Mouse (Mus musculus) neural tube, embryonic 13.5 days (tissue): ENCODE data around the gene Msx2. TPM values are rescaled to one million over a fixed set of nuclear protein-coding genes. Genes with fewer than 3 reads are reported as not detected.

Experiments
- ATAC-seq: fragments of 200-750 bp; cut with Nextera tagmentation; 2 replicates; pipeline ENCODE4 v1.8.0; 2017; ENCODE audit warnings: low read depth, mild to moderate bottlenecking, moderate TSS enrichment, moderate library complexity
- H3K27ac ChIP-seq: fragments of 300-500 bp; sonication (generic); replicated peaks from 2 replicates; pipeline ENCODE4 v1.5.1; 2015; ENCODE audit warnings: moderate library complexity, mild to moderate bottlenecking, inconsistent platforms
- H3K27me3 ChIP-seq: fragments of 300-500 bp; sonication (generic); 2 replicates; pipeline ENCODE4 v1.6.1; 2015; ENCODE audit warnings: mild to moderate bottlenecking, inconsistent platforms
- H3K36me3 ChIP-seq: fragments of 300-500 bp; sonication (generic); 2 replicates; pipeline ENCODE4 v1.6.1; 2015; ENCODE audit warnings: mild to moderate bottlenecking, inconsistent platforms
- H3K4me1 ChIP-seq: fragments of 300-500 bp; sonication (generic); replicated peaks from 2 replicates; pipeline ENCODE4 v1.6.1; 2015; ENCODE audit warnings: inconsistent platforms
- H3K4me2 ChIP-seq: fragments of 300-500 bp; sonication (generic); 2 replicates; pipeline ENCODE4 v1.6.1; 2015; ENCODE audit warnings: inconsistent platforms, mild to moderate bottlenecking, moderate library complexity
- H3K4me3 ChIP-seq: fragments of 300-500 bp; sonication (generic); 2 replicates; pipeline ENCODE4 v1.5.1; 2015; ENCODE audit warnings: mild to moderate bottlenecking, inconsistent platforms
- H3K9ac ChIP-seq: fragments of 300-500 bp; sonication (generic); 2 replicates; pipeline ENCODE4 v1.6.1; 2015; ENCODE audit warnings: moderate library complexity, mild to moderate bottlenecking, inconsistent platforms
- H3K9me3 ChIP-seq: fragments of 300-500 bp; sonication (generic); 2 replicates; pipeline ENCODE4 v1.6.1; 2016; ENCODE audit warnings: inconsistent platforms
- WGBS: fragments of 180-500 bp; shearing (Covaris S2); methylation state at CpG from one replicate; pipeline ENCODE4 v1.1.7; 2015; 5-methylcytosine and 5-hydroxymethylcytosine counted together
- polyA plus RNA-seq: library from polyadenylated mRNA; unstranded; fragments of >200 nt; fragmentation: Nextera tagmentation; extraction: Ambion mirVana; gene quantifications from 2 replicates; pipeline ENCODE4 v1.2.1, GENCODE M21; 2015

Msx2 gene
- polyA plus RNA-seq, 1 experiment from 2014 or later, result 1.7 TPM

DNA sequence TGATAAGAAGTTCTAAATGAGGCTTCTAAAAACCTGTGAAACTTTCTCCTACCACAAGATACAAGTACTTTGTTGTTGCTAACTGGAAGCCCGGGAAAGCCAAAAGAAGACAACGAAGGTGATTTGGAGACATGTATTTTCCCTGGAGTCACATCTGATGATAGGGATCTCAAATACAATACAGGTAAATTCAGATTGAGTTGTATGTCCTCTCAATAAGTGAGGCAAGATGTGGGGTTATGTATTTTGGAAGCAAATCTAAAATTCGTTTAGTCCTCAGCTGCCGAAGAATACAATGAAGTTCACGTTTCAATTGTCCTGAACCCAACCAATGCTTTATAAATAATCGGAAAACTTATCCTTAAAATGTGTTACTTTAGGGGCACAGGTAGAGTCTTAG, 1.6 kb upstream of the Msx2 start:
- WGBS, result 17% methylated on average over 6 of the region's 6 CpGs
- H3K27me3 ChIP-seq, result peaks cover 88% of the 10 kb centered on the region
- H3K4me1 ChIP-seq, result peaks cover 34% of the 10 kb centered on the region
- H3K27ac ChIP-seq, result no peak overlapping the region
- no peak overlapping the region for H3K9ac ChIP-seq
- no peak overlapping the region for H3K4me3 ChIP-seq
- H3K4me2 ChIP-seq, result no peak overlapping the region
- H3K36me3 ChIP-seq, result no peaks in the 10 kb centered on the region
- H3K9me3 ChIP-seq, result no peaks in the 10 kb centered on the region
- ATAC-seq, result no peak

- H3K36me3 ChIP-seq, result no peaks in the 10 kb centered on the region
- ATAC-seq, result no peak
- peaks cover 39% of the 10 kb centered on the region for H3K4me1 ChIP-seq
- H3K9ac ChIP-seq, result no peak overlapping the region
- WGBS, result 9% methylated on average over 5 of the region's 5 CpGs
- peaks cover 89% of the 10 kb centered on the region for H3K27me3 ChIP-seq
- no peak overlapping the region for H3K4me2 ChIP-seq
- H3K27ac ChIP-seq, result no peak overlapping the region
- no peaks in the 10 kb centered on the region for H3K9me3 ChIP-seq
- H3K4me3 ChIP-seq, result no peak overlapping the region
These were observed 1.1 kb upstream of the Msx2 start for GRCm38 (mm10) chr13:53473991-53474390.

- no peaks in the 10 kb centered on the region for H3K36me3 ChIP-seq
- no peak for ATAC-seq
- WGBS, result 16% methylated on average over 4 of the region's 4 CpGs
- peaks cover 96% of the 10 kb centered on the region for H3K27me3 ChIP-seq
- no peak overlapping the region; the same call in 1 of the 2 replicates for H3K4me2 ChIP-seq
- no peak overlapping the region for H3K27ac ChIP-seq
- no peak overlapping the region for H3K9ac ChIP-seq
- H3K4me1 ChIP-seq, result peaks cover 43% of the 10 kb centered on the region
- H3K4me3 ChIP-seq, result 0 out of 2 replicates have a peak overlapping the region, but pooled peaks have one; percentile 49
- H3K9me3 ChIP-seq, result no peaks in the 10 kb centered on the region
These were observed 417 bp upstream of the Msx2 start for GRCm38 (mm10) chr13:53473291-53473690.

DNA sequence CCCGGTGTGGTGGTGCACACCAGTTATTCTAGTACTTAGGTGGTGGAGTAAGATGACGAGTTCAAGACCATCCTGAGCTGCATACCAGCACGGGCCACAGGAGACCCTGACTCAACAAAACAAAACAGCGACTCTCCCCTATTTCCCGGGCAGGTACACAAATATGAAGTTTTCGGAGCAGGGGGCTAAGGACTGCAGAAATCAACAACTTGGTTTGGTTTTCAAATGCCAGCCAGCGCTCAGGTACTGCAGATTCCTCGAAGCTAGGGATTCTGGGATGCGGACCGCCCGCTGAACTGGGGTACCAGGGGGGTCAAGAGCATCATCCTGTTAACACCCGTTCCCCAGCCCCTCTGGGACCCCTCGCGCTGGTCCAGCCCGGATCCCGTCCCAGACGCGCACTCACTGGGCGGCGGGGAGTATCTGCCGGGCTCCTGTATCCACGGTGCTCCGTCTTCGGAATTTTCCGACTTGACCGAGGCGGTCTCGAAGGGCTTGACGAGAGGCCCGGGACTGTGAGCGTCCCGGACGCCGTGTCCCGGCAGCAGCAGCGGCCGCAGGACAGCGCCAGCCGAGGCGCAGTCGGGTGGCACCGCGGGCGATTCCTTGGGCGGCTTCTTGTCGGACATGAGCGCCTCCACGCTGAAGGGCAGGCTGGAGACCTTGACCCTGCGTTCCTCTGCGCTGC, 804 bp downstream of the Msx2 start:
- Histone ChIP-seq H3K4me3 (peak overlapping the region; percentile 49), H3K9ac (peak overlapping the region; percentile 66), H3K36me3 (no peaks in the 10 kb centered on the region), H3K4me1 (peaks cover 48% of the 10 kb centered on the region), H3K27me3 (peaks cover 98% of the 10 kb centered on the region), H3K9me3 (no peaks in the 10 kb centered on the region), H3K4me2 (peak overlapping the region; percentile 80), H3K27ac (no peak overlapping the region; the same call in 1 of the 2 replicates)
- ATAC-seq, result peak; percentile 13; the same call in 1 of the 2 replicates
- WGBS, result under 1% methylated on average over 49 of the region's 50 CpGs

DNA sequence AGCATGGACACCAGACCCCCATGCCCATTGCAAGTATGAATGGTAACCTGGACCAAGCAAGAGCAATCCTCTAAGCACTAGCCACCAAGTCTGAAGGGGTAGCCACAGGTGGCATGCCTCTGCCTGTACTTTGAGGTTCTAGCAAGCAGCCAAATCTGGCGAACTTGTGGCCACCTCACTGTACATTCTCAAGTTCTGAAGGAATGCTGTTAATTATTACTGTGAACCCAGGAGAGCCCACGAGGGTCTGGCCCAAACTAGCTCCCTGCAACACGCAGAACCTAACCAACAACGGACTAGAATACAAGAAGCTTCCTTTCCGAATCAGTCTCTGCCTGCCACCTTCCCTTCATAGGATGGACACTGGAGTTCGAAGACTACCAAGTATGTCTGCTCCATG, 1.5 kb downstream of the Msx2 start:
- no peaks in the 10 kb centered on the region for H3K9me3 ChIP-seq
- WGBS, result 6% methylated on average over 6 of the region's 6 CpGs
- no peak overlapping the region for H3K27ac ChIP-seq
- no peaks in the 10 kb centered on the region for H3K36me3 ChIP-seq
- H3K4me3 ChIP-seq, result peak overlapping the region; percentile 49
- peak overlapping the region; percentile 66; the same call in 1 of the 2 replicates for H3K9ac ChIP-seq
- peaks cover 49% of the 10 kb centered on the region for H3K4me1 ChIP-seq
- peaks cover 98% of the 10 kb centered on the region for H3K27me3 ChIP-seq
- no peak for ATAC-seq
- H3K4me2 ChIP-seq, result peak overlapping the region; percentile 80

- H3K27ac ChIP-seq, result no peak overlapping the region
- ATAC-seq, result no peak
- peak overlapping the region; percentile 80 for H3K4me2 ChIP-seq
- H3K36me3 ChIP-seq, result no peaks in the 10 kb centered on the region
- no peak overlapping the region for H3K9ac ChIP-seq
- H3K9me3 ChIP-seq, result no peaks in the 10 kb centered on the region
- WGBS, result 5% methylated on average over 9 of the region's 9 CpGs
- H3K27me3 ChIP-seq, result peaks cover 97% of the 10 kb centered on the region
- peaks cover 49% of the 10 kb centered on the region for H3K4me1 ChIP-seq
- peak overlapping the region; percentile 49 for H3K4me3 ChIP-seq
These were observed 2.3 kb downstream of the Msx2 start for GRCm38 (mm10) chr13:53470437-53471151.

DNA sequence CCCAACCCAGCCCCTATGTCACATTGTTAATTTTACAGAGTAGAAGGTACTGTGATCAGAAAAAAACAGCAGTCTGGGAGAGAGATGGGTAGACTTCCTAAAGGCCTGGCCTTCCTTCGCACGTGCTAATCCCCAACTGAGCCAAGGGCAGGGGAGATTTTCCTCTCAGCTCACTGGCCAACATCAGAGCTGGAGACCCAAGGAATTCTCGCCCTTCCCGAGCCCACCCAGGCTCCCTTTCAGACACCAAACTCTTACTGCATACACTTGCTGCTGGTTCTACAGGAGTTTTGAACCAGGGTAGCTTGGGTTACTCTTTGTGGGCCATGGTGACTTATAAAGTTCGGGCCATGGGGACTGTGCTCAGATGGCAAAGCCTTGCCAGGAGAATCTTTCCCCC, 3.1 kb downstream of the Msx2 start:
- H3K36me3 ChIP-seq, result no peaks in the 10 kb centered on the region
- H3K27me3 ChIP-seq, result peaks cover 97% of the 10 kb centered on the region
- peak overlapping the region; percentile 80 for H3K4me2 ChIP-seq
- no peak overlapping the region for H3K27ac ChIP-seq
- H3K4me1 ChIP-seq, result peaks cover 51% of the 10 kb centered on the region
- no peaks in the 10 kb centered on the region for H3K9me3 ChIP-seq
- 13% methylated on average over 5 of the region's 5 CpGs for WGBS
- peak overlapping the region; percentile 49 for H3K4me3 ChIP-seq
- no peak for ATAC-seq
- H3K9ac ChIP-seq, result no peak overlapping the region

DNA sequence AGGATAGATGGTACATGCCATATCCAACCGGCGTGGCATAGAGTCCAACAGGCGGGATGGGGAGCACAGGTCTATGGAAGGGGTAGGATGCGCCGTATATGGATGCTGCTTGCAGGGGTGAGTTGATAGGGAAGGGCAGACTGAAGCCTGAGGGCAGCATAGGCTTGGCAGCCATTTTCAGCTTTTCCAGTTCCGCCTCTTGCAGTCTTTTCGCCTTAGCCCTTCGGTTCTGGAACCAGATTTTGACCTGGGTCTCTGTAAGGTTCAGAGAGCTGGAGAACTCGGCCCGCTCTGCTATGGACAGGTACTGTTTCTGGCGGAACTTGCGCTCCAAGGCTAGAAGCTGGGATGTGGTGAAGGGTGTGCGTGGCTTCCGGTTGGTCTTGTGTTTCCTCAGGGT, 4.7 kb downstream of the Msx2 start:
- no peak overlapping the region for H3K27ac ChIP-seq
- 22% methylated on average over 14 of the region's 14 CpGs for WGBS
- H3K27me3 ChIP-seq, result peaks cover 97% of the 10 kb centered on the region
- H3K4me1 ChIP-seq, result peaks cover 63% of the 10 kb centered on the region
- H3K4me2 ChIP-seq, result peak overlapping the region; percentile 33
- ATAC-seq, result no peak
- H3K9me3 ChIP-seq, result no peaks in the 10 kb centered on the region
- H3K4me3 ChIP-seq, result no peak overlapping the region
- H3K36me3 ChIP-seq, result no peaks in the 10 kb centered on the region
- H3K9ac ChIP-seq, result no peak overlapping the region

GRCm38 (mm10) chr13:53466189-53466866, 6.5 kb downstream of the Msx2 start:
- ATAC-seq, result no peak
- peaks cover 95% of the 10 kb centered on the region for H3K27me3 ChIP-seq
- peak overlapping the region; percentile 45 for H3K4me2 ChIP-seq
- peaks cover 67% of the 10 kb centered on the region for H3K4me1 ChIP-seq
- WGBS, result 2% methylated on average over 18 of the region's 18 CpGs
- no peak overlapping the region for H3K27ac ChIP-seq
- no peak overlapping the region for H3K4me3 ChIP-seq
- no peak overlapping the region for H3K9ac ChIP-seq
- no peaks in the 10 kb centered on the region for H3K36me3 ChIP-seq
- no peaks in the 10 kb centered on the region for H3K9me3 ChIP-seq

GRCm38 (mm10) chr13:53465191-53465820, 7.6 kb downstream of the Msx2 start:
- peak overlapping the region; percentile 19 for H3K27ac ChIP-seq
- no peak overlapping the region for H3K9ac ChIP-seq
- H3K9me3 ChIP-seq, result no peaks in the 10 kb centered on the region
- WGBS, result 2% methylated on average over 26 of the region's 26 CpGs
- H3K4me1 ChIP-seq, result peaks cover 67% of the 10 kb centered on the region
- no peaks in the 10 kb centered on the region for H3K36me3 ChIP-seq
- ATAC-seq, result no peak
- H3K4me3 ChIP-seq, result 0 out of 2 replicates have a peak overlapping the region, but pooled peaks have one; percentile 9
- H3K27me3 ChIP-seq, result peaks cover 95% of the 10 kb centered on the region
- H3K4me2 ChIP-seq, result peak overlapping the region; percentile 45

GRCm38 (mm10) chr13:53464441-53465001, 8.4 kb downstream of the Msx2 start:
- Histone ChIP-seq H3K4me2 (peak overlapping the region; percentile 45), H3K27ac (peak overlapping the region; percentile 19; the same call in 1 of the 2 replicates), H3K4me3 (peak overlapping the region; percentile 12; the same call in 1 of the 2 replicates), H3K4me1 (peaks cover 63% of the 10 kb centered on the region), H3K27me3 (peaks cover 93% of the 10 kb centered on the region), H3K36me3 (no peaks in the 10 kb centered on the region), H3K9ac (no peak overlapping the region), H3K9me3 (no peaks in the 10 kb centered on the region)
- 0 out of 2 replicates have a peak, but pooled peaks have one; percentile 19 for ATAC-seq
- 1% methylated on average over 21 of the region's 21 CpGs for WGBS
